In genomic region chr2:94233597-94233996, GRCm38 (mm10) we compare ENCODE assay signal across 28 mouse cellular contexts.
DNase-seq lines count a peak whose midpoint lies in the region; ATAC-seq and TF ChIP-seq lines count a peak whose summit lies in the region.
"Had no signal": no experiment of that assay in that cellular context is flagged by ENCODE, and none has a peak within 500 bp of the region (broad histone marks: within the 10 kb centered on the region; RNA-seq: fewer than 3 reads in every experiment).

No protein-coding gene starts in this region.

- peak; percentile 13 for DNase-seq in liver, postnatal 0 days
- no peak for DNase-seq in liver, embryonic 11.5 days (ENCODE audit: low spot score)
- peak; percentile 12 for DNase-seq in MEL (ENCODE audit: low read depth, low spot score)
- no peak for DNase-seq in spleen, postnatal 36 days (ENCODE audit: low spot score in 2 of 2)
- no peak for DNase-seq in right cerebral cortex, adult 2 months (ENCODE audit: low spot score in 2 of 2)
- DNase-seq in cerebellum, adult 9-11 months, result no peak
- DNase-seq: adrenal gland, adult 8-10 months; adrenal gland, postnatal 25 days; cerebellum, adult 11-12 months; cerebellum, adult 8-10 months; cerebellum, postnatal 14 days; forebrain, postnatal 0 days; gastrocnemius, adult 2 months; gastrocnemius, postnatal 14 days; heart, adult 18-20 months; heart, postnatal 10 days; heart, postnatal 36 days had no signal

- no peaks in the 10 kb centered on the region for H3K9me3 ChIP-seq in liver, postnatal 0 days (ENCODE audit: low read length)
- H3K9me3 ChIP-seq in liver, embryonic 11.5 days (ENCODE audit: control insufficient read depth, low read length), result no peaks in the 10 kb centered on the region
- no peaks in the 10 kb centered on the region for H3K9me3 ChIP-seq in MEL (replicated peaks; ENCODE audit: insufficient read depth, low read length)
- H3K9me3 ChIP-seq: embryonic facial prominence, embryonic 12.5 days; embryonic facial prominence, embryonic 15.5 days; heart, embryonic 12.5 days; heart, embryonic 15.5 days; hindbrain, embryonic 10.5 days; hindbrain, embryonic 13.5 days had no signal

- no peaks in the 10 kb centered on the region for H3K4me1 ChIP-seq in liver, postnatal 0 days (ENCODE audit: insufficient read depth)
- H3K4me1 ChIP-seq in liver, embryonic 11.5 days (replicated peaks; ENCODE audit: control insufficient read depth, insufficient read depth, low read length), result no peaks in the 10 kb centered on the region
- H3K4me1 ChIP-seq in MEL (ENCODE audit: control insufficient read depth in 1 of 2, insufficient read depth in 2 of 2, low read length in 2 of 2), result no peaks in the 10 kb centered on the region
- H3K4me1 ChIP-seq: embryonic facial prominence, embryonic 12.5 days; embryonic facial prominence, embryonic 15.5 days; heart, embryonic 12.5 days; heart, embryonic 15.5 days; hindbrain, embryonic 10.5 days; hindbrain, embryonic 13.5 days had no signal

- no peak overlapping the region for H3K27ac ChIP-seq in liver, postnatal 0 days (ENCODE audit: low read depth)
- H3K27ac ChIP-seq in liver, embryonic 11.5 days (ENCODE audit: low read depth, low read length), result no peak overlapping the region
- no peak overlapping the region for H3K27ac ChIP-seq in MEL (ENCODE audit: control insufficient read depth, low read depth, low read length)
- H3K27ac ChIP-seq: embryonic facial prominence, embryonic 12.5 days; embryonic facial prominence, embryonic 15.5 days; gastrocnemius, adult 2 months; heart, embryonic 15.5 days; hindbrain, embryonic 10.5 days; hindbrain, embryonic 13.5 days had no signal

- H3K79me2 ChIP-seq in MEL (ENCODE audit: control insufficient read depth, insufficient read depth, low read length, poor library complexity), result no peaks in the 10 kb centered on the region

- TF ChIP-seq CTCF in liver, postnatal 0 days (IDR thresholded peaks at IDR 0.05; ENCODE audit: low read depth), result no peak
- TF ChIP-seq CTCF in MEL (IDR thresholded peaks at IDR 0.05 in 2 of 3, conservative IDR thresholded peaks at IDR 0.05 in 1 of 3; ENCODE audit: control insufficient read depth in 1 of 3, insufficient read depth in 1 of 3, low read depth in 2 of 3, low read length in 3 of 3, poor library complexity in 1 of 3, severe bottlenecking in 1 of 3), result no peak

- no peak for TF ChIP-seq RAD21 in MEL (IDR thresholded peaks at IDR 0.05; ENCODE audit: low read depth, low read length)

- no peak for TF ChIP-seq EP300 in liver, postnatal 0 days (IDR thresholded peaks at IDR 0.05; ENCODE audit: low read depth)
- TF ChIP-seq EP300 in MEL (IDR thresholded peaks at IDR 0.05; ENCODE audit: low read depth in 1 of 2, low read length in 2 of 2), result no peak

- 50% methylated on average over 7 of the region's 7 CpGs for WGBS in liver, postnatal 0 days (ENCODE audit: insufficient replicate concordance)
- whole genome bisulfite sequencing in liver, embryonic 11.5 days, result 63% methylated on average over 7 of the region's 7 CpGs

- no peak overlapping the region for H3K9ac ChIP-seq in liver, postnatal 0 days (replicated peaks)
- no peak overlapping the region for H3K9ac ChIP-seq in liver, embryonic 11.5 days (ENCODE audit: low read depth, low read length)
- H3K9ac ChIP-seq in MEL (ENCODE audit: control insufficient read depth, low read depth, low read length, poor library complexity, severe bottlenecking), result no peak overlapping the region
- H3K9ac ChIP-seq: embryonic facial prominence, embryonic 12.5 days; embryonic facial prominence, embryonic 15.5 days; forebrain, postnatal 0 days; heart, embryonic 12.5 days; heart, embryonic 15.5 days; hindbrain, embryonic 13.5 days had no signal

- ATAC-seq in liver, postnatal 0 days, result no peak
- no peak for ATAC-seq in liver, embryonic 11.5 days (replicated peaks; ENCODE audit: low FRiP score)
- peak; percentile 87 for ATAC-seq in megakaryocyte, adult 5-6 weeks (ENCODE audit: poor library complexity, severe bottlenecking)
- ATAC-seq: activated CD4-positive, CD25-positive, alpha-beta regulatory T cell, adult 4 months; CD4-positive, CD25-positive, alpha-beta regulatory T cell, adult 4 months; forebrain, embryonic 14.5 days; forebrain, postnatal 0 days; hindbrain, embryonic 16.5 days had no signal

- H3K4me3 ChIP-seq in liver, postnatal 0 days (ENCODE audit: low read depth, low read length), result no peak overlapping the region
- no peak overlapping the region for H3K4me3 ChIP-seq in liver, embryonic 11.5 days (ENCODE audit: low read depth, low read length)
- H3K4me3 ChIP-seq in MEL (ENCODE audit: control insufficient read depth in 1 of 2, insufficient read depth in 1 of 2, low read depth in 2 of 2, low read length in 2 of 2), result no peak overlapping the region
- H3K4me3 ChIP-seq: embryonic facial prominence, embryonic 12.5 days; embryonic facial prominence, embryonic 15.5 days; gastrocnemius, adult 2 months; heart, embryonic 12.5 days; heart, embryonic 15.5 days; hindbrain, embryonic 10.5 days; hindbrain, embryonic 13.5 days had no signal

- no peak overlapping the region for H3K4me2 ChIP-seq in liver, postnatal 0 days (ENCODE audit: low read depth, low read length)
- H3K4me2 ChIP-seq in liver, embryonic 11.5 days, result no peak overlapping the region
- H3K4me2 ChIP-seq: embryonic facial prominence, embryonic 12.5 days; embryonic facial prominence, embryonic 15.5 days; heart, embryonic 12.5 days; heart, embryonic 15.5 days; hindbrain, embryonic 13.5 days had no signal

- no peaks in the 10 kb centered on the region for H3K36me3 ChIP-seq in liver, postnatal 0 days (replicated peaks; ENCODE audit: insufficient read depth, low read length)
- no peaks in the 10 kb centered on the region for H3K36me3 ChIP-seq in liver, embryonic 11.5 days (ENCODE audit: control insufficient read depth, insufficient read depth, low read length)
- H3K36me3 ChIP-seq in MEL (ENCODE audit: control insufficient read depth in 1 of 2, insufficient read depth in 2 of 2, low read length in 2 of 2), result no peaks in the 10 kb centered on the region
- H3K36me3 ChIP-seq: embryonic facial prominence, embryonic 12.5 days; embryonic facial prominence, embryonic 15.5 days; heart, embryonic 12.5 days; heart, embryonic 15.5 days; hindbrain, embryonic 10.5 days; hindbrain, embryonic 13.5 days had no signal

- 0 out of 2 replicates have a peak, but pooled peaks cover 3% of the 10 kb centered on the region for H3K27me3 ChIP-seq in liver, postnatal 0 days (ENCODE audit: insufficient read depth, low read length)
- peaks cover 11% of the 10 kb centered on the region for H3K27me3 ChIP-seq in liver, embryonic 11.5 days (replicated peaks; ENCODE audit: control insufficient read depth, insufficient read depth, low read length)
- peaks cover 0 to 3% of the 10 kb centered on the region in 2 experiments; a peak in 2 of 4 replicates for H3K27me3 ChIP-seq in MEL (ENCODE audit: control insufficient read depth in 1 of 2, insufficient read depth in 2 of 2, low read length in 2 of 2)

- TF ChIP-seq POLR2A in MEL (IDR thresholded peaks at IDR 0.05; ENCODE audit: control insufficient read depth in 1 of 2, insufficient read depth in 1 of 2, low read depth in 1 of 2, low read length in 2 of 2, poor library complexity in 1 of 2), result no peak

TF ChIP-seq in MEL, 35 proteins besides CTCF, POLR2A, EP300 and RAD21:
- TF ChIP-seq HCFC1 (IDR thresholded peaks at IDR 0.05; ENCODE audit: low read depth, low read length) (no peak), TBP (IDR thresholded peaks at IDR 0.05; ENCODE audit: low read depth, low read length) (no peak), MAFK (IDR thresholded peaks at IDR 0.05; ENCODE audit: borderline replicate concordance, low read depth, low read length) (no peak), JUND (IDR thresholded peaks at IDR 0.05; ENCODE audit: low read depth, low read length) (no peak), SIN3A (IDR thresholded peaks at IDR 0.05; ENCODE audit: low read length) (no peak), TCF12 (IDR thresholded peaks at IDR 0.05; ENCODE audit: low read depth, low read length) (no peak), ZKSCAN1 (IDR thresholded peaks at IDR 0.05; ENCODE audit: low read depth, low read length) (no peak)

Comparison
In these comparisons a context has a peak if more than half of its experiments do, and no peak if none do; other contexts are left out.
1. DNase-seq: peak in liver, postnatal 0 days (single experiment) and MEL (single experiment); none in liver, embryonic 11.5 days (single experiment), spleen, postnatal 36 days (0 of 2), right cerebral cortex, adult 2 months (0 of 2) and cerebellum, adult 9-11 months (single experiment).